Mouse (Mus musculus) megakaryocyte, embryonic 14.5 days (primary cell): ENCODE data around the gene Ifnl2.

Experiments
- FLI1 ChIP-seq: IDR thresholded peaks from 2 replicates; pipeline ENCODE4 v1.6.1; 2012; ENCODE audit warnings: low read length, inconsistent platforms, mixed read lengths
- GATA1 ChIP-seq: IDR thresholded peaks from 3 replicates; pipeline ENCODE4 v1.6.1; 2012; ENCODE audit warnings: mixed read lengths, low read length, inconsistent platforms, borderline replicate concordance

GRCm38 (mm10) chr7:28478854-28479253, 31.4 kb downstream of the Ifnl2 start:
- TF ChIP-seq GATA1 (no peak), FLI1 (no peak)
